Mouse (Mus musculus) limb, embryonic 13.5 days (tissue): Measurements from ENCODE around the gene C1galt1. TPM values are rescaled to one million over a fixed set of nuclear protein-coding genes. Genes with fewer than 3 reads are reported as not detected.

Source experiments
- ATAC-seq: fragments of 200-750 bp; cut with Nextera tagmentation; 2 replicates; pipeline ENCODE4 v1.8.0; 2017; ENCODE audit warnings: low read depth, moderate number of reproducible peaks, moderate TSS enrichment; ENCODE audit not compliant: low FRiP score
- H3K27ac ChIP-seq: fragments of 300-500 bp; sonication (generic); 2 replicates; pipeline ENCODE4 v1.5.1; 2015; ENCODE audit warnings: inconsistent platforms, mild to moderate bottlenecking, moderate library complexity
- H3K27me3 ChIP-seq: fragments of 300-500 bp; sonication (generic); 2 replicates; pipeline ENCODE4 v1.6.1; 2015; ENCODE audit warnings: mild to moderate bottlenecking, inconsistent platforms
- H3K36me3 ChIP-seq: fragments of 300-500 bp; sonication (generic); 2 replicates; pipeline ENCODE4 v1.6.1; 2015; ENCODE audit warnings: inconsistent platforms, mild to moderate bottlenecking, moderate library complexity
- H3K4me1 ChIP-seq: fragments of 300-500 bp; sonication (generic); 2 replicates; pipeline ENCODE4 v1.6.1; 2015; ENCODE audit warnings: inconsistent platforms
- H3K4me2 ChIP-seq: fragments of 300-500 bp; sonication (generic); replicated peaks from 2 replicates; pipeline ENCODE4 v1.6.1; 2015; ENCODE audit warnings: inconsistent platforms, mild to moderate bottlenecking, moderate library complexity
- H3K4me3 ChIP-seq: fragments of 300-500 bp; sonication (generic); 2 replicates; pipeline ENCODE4 v1.5.1; 2015; ENCODE audit warnings: moderate library complexity, mild to moderate bottlenecking, inconsistent platforms
- H3K9ac ChIP-seq: fragments of 300-500 bp; sonication (generic); 2 replicates; pipeline ENCODE4 v1.6.1; 2015; ENCODE audit warnings: mild to moderate bottlenecking, inconsistent platforms
- H3K9me3 ChIP-seq: fragments of 300-500 bp; sonication (generic); 2 replicates; pipeline ENCODE4 v1.6.1; 2016; ENCODE audit warnings: inconsistent platforms
- whole genome bisulfite sequencing: fragments of 180-500 bp; shearing (Covaris S2); methylation state at CpG from one replicate; pipeline ENCODE4 v1.1.7; 2015; 5-methylcytosine and 5-hydroxymethylcytosine counted together
- polyA plus RNA-seq: library from polyadenylated mRNA; unstranded; fragments of >200 nt; fragmentation: Nextera tagmentation; extraction: Ambion mirVana; gene quantifications from 2 replicates; pipeline ENCODE4 v1.2.1, GENCODE M21; 2015

The C1galt1 gene
- polyA plus RNA-seq = 3.1 and 3.5 TPM in 2 replicates

- H3K4me3 ChIP-seq = peak within 1 kb of the TSS; percentile 83
- no peaks in the 10 kb centered on the region for H3K27me3 ChIP-seq
- ATAC-seq = peak; percentile 60; the same call in 1 of the 2 replicates
- WGBS = under 1% methylated on average over 45 of the region's 93 CpGs
- no peaks in the 10 kb centered on the region for H3K9me3 ChIP-seq
- H3K36me3 ChIP-seq = no peaks in the 10 kb centered on the region
- H3K9ac ChIP-seq = peak within 1 kb of the TSS; percentile 88
- peak within 1 kb of the TSS; percentile 65 for H3K4me2 ChIP-seq
- peak within 1 kb of the TSS; percentile 94 for H3K27ac ChIP-seq
- peaks cover 27% of the 10 kb centered on the region for H3K4me1 ChIP-seq
Measured at GRCm38 (mm10) chr6:7844802-7845679, at the start of gene C1galt1. C1galt1 (plus strand) TSS chr6:7844842.

GRCm38 (mm10) chr6:7799969-7800368, 44.7 kb upstream of the C1galt1 start:
- Histone ChIP-seq H3K4me2 (no peak overlapping the region), H3K27me3 (no peaks in the 10 kb centered on the region), H3K27ac (no peak overlapping the region), H3K9me3 (no peaks in the 10 kb centered on the region), H3K4me3 (no peak overlapping the region), H3K36me3 (no peaks in the 10 kb centered on the region), H3K9ac (no peak overlapping the region), H3K4me1 (no peaks in the 10 kb centered on the region)
- ATAC-seq = no peak
- 65% methylated on average over 6 of the region's 6 CpGs for WGBS

GRCm38 (mm10) chr6:7803765-7804542, 40.7 kb upstream of the C1galt1 start:
- no peak overlapping the region for H3K9ac ChIP-seq
- no peaks in the 10 kb centered on the region for H3K36me3 ChIP-seq
- H3K27me3 ChIP-seq = no peaks in the 10 kb centered on the region
- H3K9me3 ChIP-seq = no peaks in the 10 kb centered on the region
- 77% methylated on average over 9 of the region's 9 CpGs for WGBS
- H3K4me1 ChIP-seq = no peaks in the 10 kb centered on the region
- no peak overlapping the region for H3K27ac ChIP-seq
- no peak for ATAC-seq
- no peak overlapping the region for H3K4me2 ChIP-seq
- H3K4me3 ChIP-seq = no peak overlapping the region

- Histone ChIP-seq H3K9me3 (no peaks in the 10 kb centered on the region), H3K36me3 (no peaks in the 10 kb centered on the region), H3K27ac (no peak overlapping the region), H3K9ac (no peak overlapping the region), H3K4me2 (no peak overlapping the region), H3K4me1 (no peaks in the 10 kb centered on the region), H3K27me3 (no peaks in the 10 kb centered on the region), H3K4me3 (no peak overlapping the region)
- ATAC-seq = no peak
- 33% methylated on average over 2 of the region's 2 CpGs for WGBS
Measured at GRCm38 (mm10) chr6:7814146-7814545, 30.5 kb upstream of the C1galt1 start.

GRCm38 (mm10) chr6:7816233-7816632, 28.4 kb upstream of the C1galt1 start:
- H3K4me3 ChIP-seq = no peak overlapping the region
- H3K9me3 ChIP-seq = no peaks in the 10 kb centered on the region
- no peak overlapping the region for H3K27ac ChIP-seq
- peak; percentile 59; the same call in 1 of the 2 replicates for ATAC-seq
- H3K27me3 ChIP-seq = no peaks in the 10 kb centered on the region
- no peak overlapping the region for H3K9ac ChIP-seq
- no peaks in the 10 kb centered on the region for H3K4me1 ChIP-seq
- WGBS = 45% methylated on average over 5 of the region's 5 CpGs
- no peaks in the 10 kb centered on the region for H3K36me3 ChIP-seq
- no peak overlapping the region for H3K4me2 ChIP-seq

- Histone ChIP-seq H3K27ac (no peak overlapping the region), H3K4me3 (no peak overlapping the region), H3K36me3 (no peaks in the 10 kb centered on the region), H3K9ac (no peak overlapping the region), H3K27me3 (no peaks in the 10 kb centered on the region), H3K4me1 (no peaks in the 10 kb centered on the region), H3K4me2 (no peak overlapping the region), H3K9me3 (no peaks in the 10 kb centered on the region)
- ATAC-seq = no peak
- WGBS = 61% methylated on average over 6 of the region's 6 CpGs
Measured at GRCm38 (mm10) chr6:7822688-7823087, 22.0 kb upstream of the C1galt1 start.

- no peak for ATAC-seq
- H3K4me3 ChIP-seq = no peak overlapping the region
- H3K27me3 ChIP-seq = no peaks in the 10 kb centered on the region
- 0 out of 2 replicates have a peak, but pooled peaks cover 7% of the 10 kb centered on the region for H3K4me1 ChIP-seq
- no peak overlapping the region for H3K4me2 ChIP-seq
- H3K36me3 ChIP-seq = no peaks in the 10 kb centered on the region
- H3K9me3 ChIP-seq = no peaks in the 10 kb centered on the region
- H3K9ac ChIP-seq = no peak overlapping the region
- 65% methylated on average over 8 of the region's 8 CpGs for WGBS
- H3K27ac ChIP-seq = no peak overlapping the region
Measured at GRCm38 (mm10) chr6:7830793-7831192, 13.8 kb upstream of the C1galt1 start.

- Histone ChIP-seq H3K9ac (no peak overlapping the region), H3K4me3 (no peak overlapping the region), H3K4me1 (0 out of 2 replicates have a peak, but pooled peaks cover 7% of the 10 kb centered on the region), H3K27me3 (no peaks in the 10 kb centered on the region), H3K9me3 (no peaks in the 10 kb centered on the region), H3K27ac (no peak overlapping the region), H3K36me3 (no peaks in the 10 kb centered on the region), H3K4me2 (no peak overlapping the region)
- ATAC-seq = no peak
- 20% methylated on average over 6 of the region's 6 CpGs for WGBS
Measured at GRCm38 (mm10) chr6:7832564-7833175, 12.0 kb upstream of the C1galt1 start.

- no peak overlapping the region; the same call in 1 of the 2 replicates for H3K27ac ChIP-seq
- no peaks in the 10 kb centered on the region for H3K27me3 ChIP-seq
- 60% methylated on average over 10 of the region's 10 CpGs for WGBS
- peak overlapping the region; percentile 83 for H3K4me3 ChIP-seq
- peaks cover 27% of the 10 kb centered on the region for H3K4me1 ChIP-seq
- H3K9me3 ChIP-seq = no peaks in the 10 kb centered on the region
- H3K36me3 ChIP-seq = no peaks in the 10 kb centered on the region
- 0 out of 2 replicates have a peak, but pooled peaks have one; percentile 16 for ATAC-seq
- H3K4me2 ChIP-seq = peak overlapping the region; percentile 65
- H3K9ac ChIP-seq = no peak overlapping the region
Measured at GRCm38 (mm10) chr6:7843726-7844411, 773 bp upstream of the C1galt1 start.

GRCm38 (mm10) chr6:7844412-7844801, 235 bp upstream of the C1galt1 start:
- Histone ChIP-seq H3K9me3 (no peaks in the 10 kb centered on the region), H3K27me3 (no peaks in the 10 kb centered on the region), H3K9ac (peak overlapping the region; percentile 88), H3K4me1 (peaks cover 27% of the 10 kb centered on the region), H3K4me2 (peak overlapping the region; percentile 65), H3K27ac (peak overlapping the region; percentile 94), H3K4me3 (peak overlapping the region; percentile 83), H3K36me3 (no peaks in the 10 kb centered on the region)
- WGBS = 1% methylated on average over 25 of the region's 33 CpGs
- peak; percentile 98 for ATAC-seq

- no peaks in the 10 kb centered on the region for H3K36me3 ChIP-seq
- peak overlapping the region; percentile 65 for H3K4me2 ChIP-seq
- no peaks in the 10 kb centered on the region for H3K9me3 ChIP-seq
- peak overlapping the region; percentile 83 for H3K4me3 ChIP-seq
- ATAC-seq = no peak
- no peaks in the 10 kb centered on the region for H3K27me3 ChIP-seq
- WGBS = 19% methylated on average over 6 of the region's 6 CpGs
- peaks cover 29% of the 10 kb centered on the region for H3K4me1 ChIP-seq
- H3K9ac ChIP-seq = peak overlapping the region; percentile 88
- no peak overlapping the region for H3K27ac ChIP-seq
Measured at GRCm38 (mm10) chr6:7845680-7846017, 1.0 kb downstream of the C1galt1 start.
